Mouse (Mus musculus) liver, embryonic 14.5 days (tissue): Measurements from ENCODE around the gene Zdhhc6.

ENCODE experiments used
- CTCF ChIP-seq: IDR thresholded peaks from 2 replicates; pipeline ENCODE4 v1.5.1; 2016; ENCODE audit warnings: antibody characterized with exemption, low read depth, control low read depth
- EP300 ChIP-seq: IDR thresholded peaks from 2 replicates; pipeline ENCODE4 v1.6.1; 2016; ENCODE audit warnings: antibody characterized with exemption, low read depth

GRCm38 (mm10) chr19:55293175-55293574, 22.7 kb downstream of the Zdhhc6 start:
- no peak for TF ChIP-seq CTCF
- TF ChIP-seq EP300 = no peak
